Mouse (Mus musculus): ENCODE data around the gene Crk. TPM values are rescaled to one million over a fixed set of nuclear protein-coding genes. Genes with fewer than 3 reads are reported as not detected.
"Not testable (repeated sequence)": the region's sequence is repeated elsewhere in the genome, so short reads cannot be mapped to it uniquely, and the experiment has no call there.

Crk gene
- total and polyA plus RNA-seq, 2 experiments from 2014 or later: 57.0 to 88.4 TPM

DNA sequence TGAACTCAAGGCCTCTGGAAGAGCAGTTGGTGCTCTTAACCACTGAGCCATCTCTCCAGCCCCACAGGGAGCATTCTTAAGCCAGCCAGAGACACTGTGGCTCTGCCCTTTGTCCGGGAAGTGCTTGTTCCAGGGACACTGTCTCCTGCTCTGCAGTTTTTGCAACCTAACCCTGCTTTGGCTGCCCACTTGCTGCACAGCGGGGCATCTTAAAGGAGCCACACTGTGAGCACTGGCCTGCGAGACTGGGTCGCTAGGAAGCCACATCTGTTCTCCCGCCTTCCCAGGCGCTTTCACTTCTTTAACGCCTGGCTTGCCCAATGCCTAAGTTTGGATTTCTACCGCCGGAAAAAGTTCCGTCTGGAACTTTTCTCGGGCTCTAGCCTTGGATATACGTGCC is 36.5 kb downstream of the Crk start:
- ATAC-seq (ENCODE audit: insufficient read depth, low read depth) (no peak), DNase-seq (ENCODE audit: low spot score) (no peak)
- H3K9ac ChIP-seq (replicated peaks; ENCODE audit: low read depth, low read length): no peak overlapping the region
- no peak overlapping the region for H3K4me3 ChIP-seq (ENCODE audit: low read depth, low read length)
- no peaks in the 10 kb centered on the region for H3K9me3 ChIP-seq (replicated peaks; ENCODE audit: control insufficient read depth, low read length)
- 30% methylated on average over 12 of the region's 12 CpGs for WGBS
- no peak overlapping the region for H3K27ac ChIP-seq (ENCODE audit: low read depth)
- no peak for TF ChIP-seq CTCF (IDR thresholded peaks at IDR 0.05; ENCODE audit: low read depth)
- no peak for TF ChIP-seq EP300 (IDR thresholded peaks at IDR 0.05; ENCODE audit: low read depth)
- no peaks in the 10 kb centered on the region for H3K27me3 ChIP-seq (ENCODE audit: control insufficient read depth, insufficient read depth, low read length)
- 0 out of 2 replicates have a peak overlapping the region, but pooled peaks have one; percentile 24 for H3K4me2 ChIP-seq (ENCODE audit: low read depth, low read length)
- no peaks in the 10 kb centered on the region for H3K36me3 ChIP-seq (replicated peaks; ENCODE audit: control insufficient read depth, insufficient read depth, low read length)
- H3K4me1 ChIP-seq (ENCODE audit: control insufficient read depth, insufficient read depth): no peaks in the 10 kb centered on the region

DNA sequence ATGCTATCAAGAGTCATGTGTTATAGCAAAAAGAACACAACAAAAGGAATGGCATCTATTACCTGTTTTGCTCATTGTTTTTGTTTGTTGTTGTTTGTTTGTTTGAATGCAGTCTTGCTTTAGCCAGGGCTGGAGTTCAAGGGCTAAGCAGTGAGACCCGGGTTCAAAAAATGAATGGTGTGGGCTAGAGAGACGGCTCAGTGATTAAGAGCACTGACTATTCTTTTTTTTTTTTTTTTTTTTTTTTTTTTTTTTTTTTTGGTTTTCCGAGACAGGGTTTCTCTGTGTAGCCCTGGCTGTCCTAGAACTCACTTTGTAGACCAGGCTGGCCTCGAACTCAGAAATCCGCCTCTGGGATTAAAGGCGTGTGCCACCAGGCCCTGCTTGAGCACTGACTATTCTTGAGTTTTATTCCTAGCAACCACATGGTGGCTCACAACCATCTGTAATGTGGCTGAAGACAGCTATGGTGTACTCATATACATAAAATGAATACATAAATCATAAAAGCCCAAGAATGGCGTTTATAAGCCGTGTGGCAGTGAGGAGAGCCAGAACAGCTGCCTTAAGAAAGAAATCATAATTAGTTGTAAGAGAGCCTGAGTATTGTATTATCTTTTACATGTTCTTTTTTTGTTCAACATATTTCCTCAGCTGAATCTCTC is 37.7 kb downstream of the Crk start:
- Histone ChIP-seq H3K27ac (ENCODE audit: low read depth) (no peak overlapping the region), H3K27me3 (ENCODE audit: control insufficient read depth, insufficient read depth, low read length) (no peaks in the 10 kb centered on the region), H3K4me3 (ENCODE audit: low read depth, low read length) (no peak overlapping the region), H3K4me2 (ENCODE audit: low read depth, low read length) (no peak overlapping the region), H3K36me3 (replicated peaks; ENCODE audit: control insufficient read depth, insufficient read depth, low read length) (no peaks in the 10 kb centered on the region), H3K9me3 (replicated peaks; ENCODE audit: control insufficient read depth, low read length) (0 out of 2 replicates have a peak, but pooled peaks cover 5% of the 10 kb centered on the region), H3K4me1 (ENCODE audit: control insufficient read depth, insufficient read depth) (no peaks in the 10 kb centered on the region), H3K9ac (replicated peaks; ENCODE audit: low read depth, low read length) (no peak overlapping the region)
- TF ChIP-seq EP300 (IDR thresholded peaks at IDR 0.05; ENCODE audit: low read depth) (no peak), CTCF (IDR thresholded peaks at IDR 0.05; ENCODE audit: low read depth) (no peak)
- DNase-seq (ENCODE audit: low spot score): no peak
- ATAC-seq (ENCODE audit: insufficient read depth, low read depth): no peak
- WGBS: 84% methylated on average over 8 of the region's 8 CpGs

DNA sequence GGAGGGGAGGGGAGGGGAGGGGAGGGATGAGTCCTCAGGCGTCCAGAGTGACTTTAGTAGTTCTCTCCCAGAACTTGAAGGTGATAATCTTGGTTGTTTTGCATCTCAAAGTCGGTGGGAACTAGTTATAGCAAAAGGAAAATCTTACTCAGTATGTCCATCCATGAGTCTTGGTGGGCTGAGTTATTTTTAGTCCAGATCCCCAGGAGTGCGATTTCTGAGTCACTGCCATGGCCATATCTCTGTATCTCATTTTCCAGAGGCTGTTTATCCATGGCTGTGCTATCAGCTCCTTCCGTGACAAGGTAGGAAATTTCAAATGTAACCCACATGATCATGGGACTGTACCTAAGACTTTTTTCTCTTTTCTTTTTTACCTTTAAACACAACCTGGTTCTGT is 43.3 kb downstream of the Crk start:
- Histone ChIP-seq H3K9ac (replicated peaks; ENCODE audit: low read depth, low read length) (no peak overlapping the region), H3K9me3 (replicated peaks; ENCODE audit: control insufficient read depth, low read length) (0 out of 2 replicates have a peak, but pooled peaks cover 5% of the 10 kb centered on the region), H3K4me1 (ENCODE audit: control insufficient read depth, insufficient read depth) (0 out of 2 replicates have a peak, but pooled peaks cover 5% of the 10 kb centered on the region), H3K36me3 (replicated peaks; ENCODE audit: control insufficient read depth, insufficient read depth, low read length) (no peaks in the 10 kb centered on the region), H3K4me3 (ENCODE audit: low read depth, low read length) (no peak overlapping the region), H3K4me2 (ENCODE audit: low read depth, low read length) (no peak overlapping the region), H3K27ac (ENCODE audit: low read depth) (no peak overlapping the region), H3K27me3 (ENCODE audit: control insufficient read depth, insufficient read depth, low read length) (no peaks in the 10 kb centered on the region)
- WGBS: 14% methylated on average over 4 of the region's 4 CpGs
- ATAC-seq (ENCODE audit: insufficient read depth, low read depth) (no peak), DNase-seq (ENCODE audit: low spot score) (no peak)
- no peak for TF ChIP-seq CTCF (IDR thresholded peaks at IDR 0.05; ENCODE audit: low read depth)
- TF ChIP-seq EP300 (IDR thresholded peaks at IDR 0.05; ENCODE audit: low read depth): no peak

DNA sequence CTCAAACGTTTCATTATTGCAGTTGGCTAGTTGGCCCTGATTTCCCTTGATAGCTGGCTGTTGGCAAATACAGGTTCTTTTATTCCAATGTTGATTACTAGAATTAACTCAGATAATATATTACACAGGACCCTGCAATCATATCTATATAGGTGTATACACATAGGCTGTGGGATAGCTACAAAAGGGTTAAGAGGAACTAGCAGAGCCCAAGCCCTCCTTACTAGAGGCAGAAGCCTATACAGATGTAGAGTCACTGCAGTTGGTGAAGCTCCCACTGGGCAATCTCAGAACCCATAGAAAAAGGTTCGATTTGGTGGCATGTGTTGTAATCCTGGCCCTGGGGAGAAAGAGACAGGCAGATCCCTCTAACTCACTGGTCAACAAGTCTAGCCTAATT is 48.1 kb downstream of the Crk start:
- DNase-seq (ENCODE audit: low spot score) (no peak), ATAC-seq (ENCODE audit: insufficient read depth, low read depth) (no peak)
- TF ChIP-seq CTCF (IDR thresholded peaks at IDR 0.05; ENCODE audit: low read depth) (no peak), EP300 (IDR thresholded peaks at IDR 0.05; ENCODE audit: low read depth) (no peak)
- Histone ChIP-seq H3K4me3 (ENCODE audit: low read depth, low read length) (no peak overlapping the region), H3K36me3 (replicated peaks; ENCODE audit: control insufficient read depth, insufficient read depth, low read length) (no peaks in the 10 kb centered on the region), H3K4me1 (ENCODE audit: control insufficient read depth, insufficient read depth) (peaks cover 7% of the 10 kb centered on the region), H3K27me3 (ENCODE audit: control insufficient read depth, insufficient read depth, low read length) (no peaks in the 10 kb centered on the region), H3K9ac (replicated peaks; ENCODE audit: low read depth, low read length) (no peak overlapping the region), H3K9me3 (replicated peaks; ENCODE audit: control insufficient read depth, low read length) (no peaks in the 10 kb centered on the region), H3K27ac (ENCODE audit: low read depth) (no peak overlapping the region), H3K4me2 (ENCODE audit: low read depth, low read length) (no peak overlapping the region)
- WGBS: 53% methylated on average over 2 of the region's 2 CpGs

DNA sequence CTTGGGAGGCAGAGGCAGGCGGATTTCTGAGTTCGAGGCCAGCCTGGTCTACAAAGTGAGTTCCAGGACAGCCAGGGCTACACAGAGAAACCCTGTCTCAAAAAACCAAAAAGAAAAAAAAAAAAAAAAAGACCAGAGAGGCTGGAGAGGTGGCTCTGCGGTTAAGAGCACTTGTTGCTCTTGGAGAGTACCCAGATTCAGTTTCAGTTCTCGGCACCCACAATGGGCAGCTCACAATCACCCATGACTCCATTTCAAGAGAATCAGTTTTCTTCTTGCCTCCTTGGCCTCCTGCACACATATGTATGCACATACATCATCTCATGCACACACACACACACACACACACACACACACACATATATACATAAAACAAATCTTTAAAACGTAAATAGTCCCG is 48.6 kb downstream of the Crk start:
- H3K4me3 ChIP-seq (ENCODE audit: low read depth, low read length); ATAC-seq (ENCODE audit: insufficient read depth, low read depth); H3K27me3 ChIP-seq (ENCODE audit: control insufficient read depth, insufficient read depth, low read length); H3K9ac ChIP-seq (replicated peaks; ENCODE audit: low read depth, low read length); H3K9me3 ChIP-seq (replicated peaks; ENCODE audit: control insufficient read depth, low read length); H3K36me3 ChIP-seq (replicated peaks; ENCODE audit: control insufficient read depth, insufficient read depth, low read length); H3K4me1 ChIP-seq (ENCODE audit: control insufficient read depth, insufficient read depth); H3K4me2 ChIP-seq (ENCODE audit: low read depth, low read length); DNase-seq (ENCODE audit: low spot score); H3K27ac ChIP-seq (ENCODE audit: low read depth): not testable (repeated sequence)
- WGBS: 91% methylated on average over 4 of the region's 6 CpGs

Measured in heart, postnatal 0 days (tissue).